25 mouse cellular contexts compared by ENCODE assay signal in the genomic region with DNA sequence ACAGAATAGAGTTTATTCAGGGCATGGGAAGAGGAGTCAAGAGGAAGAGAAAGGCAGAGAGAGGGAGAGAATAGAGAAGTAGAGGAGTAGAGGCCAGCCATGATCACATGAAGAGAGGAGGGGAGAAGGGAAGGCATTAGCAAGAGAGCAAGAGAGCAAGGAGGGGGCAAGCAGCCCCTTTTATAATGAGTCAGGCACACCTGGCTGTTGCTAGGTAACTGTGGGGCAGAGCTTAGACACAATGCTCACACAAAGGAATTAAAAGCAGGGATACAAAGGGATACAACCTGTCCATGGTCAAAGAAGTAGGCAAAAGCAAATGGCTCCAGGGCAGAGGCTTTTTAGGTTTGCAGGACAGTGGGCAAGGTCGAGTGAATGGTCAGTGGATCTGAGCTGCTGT.
"Had no signal": no experiment of that assay in that cellular context is flagged by ENCODE, and none has a peak within 500 bp of the region (broad histone marks: within the 10 kb centered on the region; RNA-seq: fewer than 3 reads in every experiment).

No protein-coding gene starts in this region.

- H3K4me2 ChIP-seq: heart, embryonic 11.5 days; heart, embryonic 13.5 days; heart, embryonic 15.5 days; hindbrain, embryonic 13.5 days; hindbrain, embryonic 15.5 days; kidney, embryonic 15.5 days; limb, embryonic 13.5 days had no signal

- DNase-seq: forebrain, postnatal 0 days; gastrocnemius, postnatal 14 days; gastrocnemius, postnatal 36 days; heart, adult 11 months; heart, adult 2 months; heart, postnatal 14 days; heart, postnatal 36 days; kidney, adult 11 months; kidney, adult 2 months; kidney, adult 9 months; kidney, postnatal 14 days; kidney, postnatal 36 days; layer of hippocampus, adult 9-11 months; layer of hippocampus, postnatal 36 days; left cerebral cortex, postnatal 4 days had no signal

- H3K27me3 ChIP-seq: heart, embryonic 13.5 days; heart, embryonic 15.5 days; hindbrain, embryonic 13.5 days; hindbrain, embryonic 15.5 days; kidney, embryonic 15.5 days; limb, embryonic 13.5 days had no signal

- H3K4me3 ChIP-seq: heart, adult 2 months; heart, embryonic 13.5 days; heart, embryonic 15.5 days; hindbrain, embryonic 13.5 days; hindbrain, embryonic 15.5 days; kidney, embryonic 15.5 days; limb, embryonic 13.5 days had no signal

- H3K9ac ChIP-seq: forebrain, postnatal 0 days; heart, embryonic 13.5 days; heart, embryonic 15.5 days; hindbrain, embryonic 13.5 days; hindbrain, embryonic 15.5 days; kidney, embryonic 15.5 days; limb, embryonic 13.5 days had no signal

- H3K9me3 ChIP-seq: heart, embryonic 13.5 days; heart, embryonic 15.5 days; hindbrain, embryonic 13.5 days; hindbrain, embryonic 15.5 days; kidney, embryonic 15.5 days; limb, embryonic 13.5 days had no signal

- H3K36me3 ChIP-seq: heart, embryonic 13.5 days; heart, embryonic 15.5 days; hindbrain, embryonic 13.5 days; hindbrain, embryonic 15.5 days; kidney, embryonic 15.5 days; limb, embryonic 13.5 days had no signal

- ATAC-seq: forebrain, postnatal 0 days; hindbrain, postnatal 0 days; intestine, embryonic 16.5 days had no signal

- H3K27ac ChIP-seq: heart, adult 2 months; heart, embryonic 13.5 days; heart, embryonic 15.5 days; hindbrain, embryonic 13.5 days; hindbrain, embryonic 15.5 days; hindbrain, postnatal 0 days; kidney, embryonic 15.5 days; kidney, postnatal 0 days; limb, embryonic 13.5 days had no signal

- H3K4me1 ChIP-seq: hindbrain, embryonic 13.5 days; hindbrain, embryonic 15.5 days had no signal
